ENCODE assay signal across 16 mouse cellular contexts in the genomic region with DNA sequence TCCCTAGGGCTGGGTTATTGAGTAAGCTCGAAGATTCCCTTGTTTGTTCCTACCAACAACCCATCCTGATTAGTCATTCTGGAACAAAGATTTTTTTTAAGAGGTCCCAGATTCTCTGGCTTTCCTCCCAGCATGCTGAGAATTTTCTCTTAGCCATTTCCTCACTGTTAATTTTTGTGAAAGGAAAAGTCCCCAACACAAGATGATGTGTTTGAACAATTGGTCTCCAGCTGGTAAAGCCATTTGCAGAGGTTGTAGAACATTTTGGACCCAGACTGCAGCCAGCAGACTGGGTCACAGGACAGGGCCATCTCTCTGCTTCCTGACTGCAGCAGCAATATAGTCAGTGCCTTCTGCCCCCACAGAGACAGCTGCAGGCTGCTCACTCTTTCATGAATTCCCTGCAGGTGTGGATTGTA. TPM values are rescaled to one million over a fixed set of nuclear protein-coding genes. Genes with fewer than 3 reads are reported as not detected.
DNase-seq lines count a peak whose midpoint lies in the region; ATAC-seq lines count a peak whose summit lies in the region.
"Had no signal": no experiment of that assay in that cellular context is flagged by ENCODE, and none has a peak within 500 bp of the region (broad histone marks: within the 10 kb centered on the region; RNA-seq: fewer than 3 reads in every experiment).

No protein-coding gene starts in this region.

- H3K27me3 ChIP-seq in embryonic facial prominence, embryonic 14.5 days (replicated peaks; ENCODE audit: control insufficient read depth, insufficient read depth, low read length) = no peaks in the 10 kb centered on the region
- H3K27me3 ChIP-seq in embryonic facial prominence, embryonic 10.5 days (replicated peaks; ENCODE audit: low read depth, poor library complexity, severe bottlenecking) = no peaks in the 10 kb centered on the region
- H3K27me3 ChIP-seq: stomach, embryonic 15.5 days had no signal

- no peaks in the 10 kb centered on the region for H3K4me1 ChIP-seq in embryonic facial prominence, embryonic 14.5 days (ENCODE audit: control insufficient read depth, insufficient read depth, low read length)
- H3K4me1 ChIP-seq in embryonic facial prominence, embryonic 10.5 days = no peaks in the 10 kb centered on the region
- H3K4me1 ChIP-seq: stomach, embryonic 15.5 days had no signal

- no peak for ATAC-seq in embryonic facial prominence, embryonic 14.5 days (ENCODE audit: low read depth)

- H3K9me3 ChIP-seq in embryonic facial prominence, embryonic 14.5 days (ENCODE audit: control insufficient read depth, low read length) = peaks cover 4% of the 10 kb centered on the region; the same call in 1 of the 2 replicates
- H3K9me3 ChIP-seq in embryonic facial prominence, embryonic 10.5 days = 0 out of 2 replicates have a peak, but pooled peaks cover 3% of the 10 kb centered on the region
- H3K9me3 ChIP-seq: stomach, embryonic 15.5 days had no signal

- H3K4me3 ChIP-seq in embryonic facial prominence, embryonic 14.5 days (ENCODE audit: low read depth, low read length) = no peak overlapping the region
- H3K4me3 ChIP-seq in embryonic facial prominence, embryonic 10.5 days = no peak overlapping the region
- H3K4me3 ChIP-seq: layer of hippocampus, adult 2 months; stomach, embryonic 15.5 days had no signal

- H3K4me2 ChIP-seq in embryonic facial prominence, embryonic 14.5 days (ENCODE audit: low read depth, low read length) = no peak overlapping the region
- H3K4me2 ChIP-seq: stomach, embryonic 15.5 days had no signal

- H3K36me3 ChIP-seq in embryonic facial prominence, embryonic 14.5 days (ENCODE audit: control insufficient read depth, insufficient read depth, low read length) = no peaks in the 10 kb centered on the region
- no peaks in the 10 kb centered on the region for H3K36me3 ChIP-seq in embryonic facial prominence, embryonic 10.5 days (replicated peaks)
- H3K36me3 ChIP-seq: stomach, embryonic 15.5 days had no signal

- intact Hi-C loops in heart, postnatal 25 days (cut with DNase I) = loop anchor here (2.0 to 5.0 kb wide), 3 partner anchors 19 to 71 kb away; no protein-coding TSS in a partner anchor
- intact Hi-C loops in left cerebral cortex, postnatal 36 days (cut with DNase I) = no loop called here

- DNase-seq in embryonic facial prominence, embryonic 14.5 days (ENCODE audit: low spot score) = peak; percentile 51
- no peak for DNase-seq in embryonic facial prominence, embryonic 10.5 days (ENCODE audit: low spot score)
- peak; percentile 84 for DNase-seq in gastrocnemius, adult 18-20 months (ENCODE audit: low spot score)
- DNase-seq in heart, postnatal 25 days (ENCODE audit: low spot score) = peak; percentile 70
- peak; percentile 58 for DNase-seq in thymus, postnatal 0 days (ENCODE audit: low spot score)
- no peak for DNase-seq in liver
- no peak for DNase-seq in ovary, postnatal 36 days (ENCODE audit: low spot score)
- DNase-seq in left cerebral cortex, postnatal 36 days (ENCODE audit: low spot score in 2 of 2) = no peak
- DNase-seq: adrenal gland, adult 8-10 months; cerebellum, adult 11-12 months had no signal

- no peak overlapping the region for H3K9ac ChIP-seq in embryonic facial prominence, embryonic 14.5 days (ENCODE audit: low read depth, low read length)
- H3K9ac ChIP-seq: stomach, embryonic 15.5 days had no signal

- no peak overlapping the region for H3K27ac ChIP-seq in embryonic facial prominence, embryonic 14.5 days (replicated peaks; ENCODE audit: low read depth, low read length)
- no peak overlapping the region for H3K27ac ChIP-seq in embryonic facial prominence, embryonic 10.5 days (replicated peaks)
- H3K27ac ChIP-seq: layer of hippocampus, adult 2 months; stomach, embryonic 15.5 days had no signal

- WGBS in embryonic facial prominence, embryonic 14.5 days = 48% methylated on average over 1 of the region's 1 CpGs
- WGBS in embryonic facial prominence, embryonic 10.5 days = 89% methylated on average over 1 of the region's 1 CpGs

RNA-seq across cellular contexts. Expression of a gene that starts 28.3 kb away (rescaled TPM):
- 57.4 and 60.5 TPM in 2 replicates for polyA plus RNA-seq in embryonic facial prominence, embryonic 14.5 days (2014; fragmentation: Nextera tagmentation; extraction: Ambion mirVana)
- 29.5 and 29.6 TPM in 2 replicates for polyA plus RNA-seq in embryonic facial prominence, embryonic 10.5 days (2016; fragmentation: Nextera tagmentation; extraction: Ambion mirVana)
- total RNA-seq in gastrocnemius, adult 18-20 months (2021) = 10 to 100 TPM; 24.2 to 25.6 TPM
- total RNA-seq in heart, postnatal 25 days (2021) = 10 to 100 TPM; 45.4 to 53.7 TPM
- 540 and 641 TPM in 2 replicates for polyA plus RNA-seq in thymus, postnatal 0 days (2015; fragmentation: Nextera tagmentation; extraction: Ambion mirVana)
- total RNA-seq in left cerebral cortex, postnatal 36 days (2021) = 10 to 100 TPM; 19.5 to 20.6 TPM

RNA-seq across cellular contexts. Expression of a gene that starts 58.3 kb away (rescaled TPM):
- polyA plus RNA-seq in embryonic facial prominence, embryonic 14.5 days (2014; fragmentation: Nextera tagmentation; extraction: Ambion mirVana) = 0.11 TPM in 1 of 2 replicates, not detected in the other
- polyA plus RNA-seq in embryonic facial prominence, embryonic 10.5 days (2016; fragmentation: Nextera tagmentation; extraction: Ambion mirVana) = not detected in 2 replicates
- not detected for total RNA-seq in gastrocnemius, adult 18-20 months (2021)
- not detected for total RNA-seq in heart, postnatal 25 days (2021)
- 0.10 and 0.12 TPM in 2 replicates for polyA plus RNA-seq in thymus, postnatal 0 days (2015; fragmentation: Nextera tagmentation; extraction: Ambion mirVana)
- total RNA-seq in left cerebral cortex, postnatal 36 days (2021) = not detected
- total RNA-seq: adrenal gland, adult 8-10 months; gastrocnemius, postnatal 4 days; layer of hippocampus, adult 2 months; liver, adult 2 months; MEL had no signal
- polyA plus RNA-seq: embryonic facial prominence, embryonic 11.5 days; liver, adult 2 months had no signal

Comparison
In these comparisons a context has a peak if more than half of its experiments do, and no peak if none do; other contexts are left out.
1. DNase-seq: peak in embryonic facial prominence, embryonic 14.5 days (single experiment), gastrocnemius, adult 18-20 months (single experiment), heart, postnatal 25 days (single experiment) and thymus, postnatal 0 days (single experiment); none in embryonic facial prominence, embryonic 10.5 days (single experiment), liver (single experiment), ovary, postnatal 36 days (single experiment) and left cerebral cortex, postnatal 36 days (0 of 2).